Mouse (Mus musculus) Patski (cell line): ENCODE results near the gene Ndst2. TPM values are rescaled to one million over a fixed set of nuclear protein-coding genes. Genes with fewer than 3 reads are reported as not detected.

ENCODE experiments used
- ATAC-seq: fragments of 100-300 bp; one replicate; pipeline ENCODE4 v1.8.0; 2021
- CTCF ChIA-PET: fragments of 350-600 bp; sonication (Branson Sonifier 250); formaldehyde crosslinking; loops from one replicate; lab custom pipeline; 2022; ENCODE audit warnings: inconsistent platforms; lab: Charles Lee
- POLR2A ChIA-PET: fragments of 350-600 bp; sonication (Branson Sonifier 250); formaldehyde crosslinking; loops from one replicate; lab custom pipeline; 2022; ENCODE audit warnings: antibody characterized with exemption, inconsistent platforms; lab: Charles Lee
- DNase-seq: peaks from one replicate; pipeline ENCODE4 v3.0.0-alpha.2; 2011; ENCODE audit warnings: low read depth, low spot score
- H3K27me3 ChIP-seq: fragments of 371-371 bp; one replicate; pipeline ENCODE4 v1.5.1; 2021
- CTCF ChIP-seq: fragments of 100-300 bp; IDR thresholded peaks from one replicate; pipeline ENCODE4 v1.5.1; 2021
- in situ Hi-C: fragments of 300-500 bp; cut with MboI; formaldehyde crosslinking; loops from 3 replicates; pipeline ENCODE4 v1.11.1; 2018; ENCODE audit warnings: low pct_unique_long_range_greater_than_20kb, mixed read lengths
- polyA plus RNA-seq: library from polyadenylated mRNA; unstranded; gene quantifications from one replicate; pipeline ENCODE4 v1.2.3, GENCODE M21; 2021

The Ndst2 gene
- polyA plus RNA-seq, 1 experiment from 2014 or later = 44.6 TPM

GRCm38 (mm10) chr14:20702741-20703381, 31.5 kb downstream of the Ndst2 start, which contains the start of gene Chchd1:
Gene Chchd1, plus strand, starts transcription at chr14:20703006.
- ChIA-PET CTCF (no interaction called here), POLR2A (interaction anchor here (1.7 kb wide), 1 partner anchor 10 kb away, joined by 5 read pairs; no protein-coding TSS in a partner anchor)
- TF ChIP-seq CTCF = no peak
- DNase-seq (no peak), ATAC-seq (peak; percentile 42)
- in situ Hi-C loops = no loop called here
- H3K27me3 ChIP-seq = no peaks in the 10 kb centered on the region

GRCm38 (mm10) chr14:20702096-20702740, 32.1 kb downstream of the Ndst2 start:
- no peaks in the 10 kb centered on the region for H3K27me3 ChIP-seq
- no peak for TF ChIP-seq CTCF
- DNase-seq = no peak
- POLR2A ChIA-PET = interaction anchor here (1.7 kb wide), 1 partner anchor 9 kb away, joined by 5 read pairs; no protein-coding TSS in a partner anchor
- in situ Hi-C loops = no loop called here
- no peak for ATAC-seq
- CTCF ChIA-PET = no interaction called here

- CTCF ChIA-PET = no interaction called here
- in situ Hi-C loops = no loop called here
- no peak for DNase-seq
- ATAC-seq = no peak
- no peak for TF ChIP-seq CTCF
- POLR2A ChIA-PET = no interaction called here
- H3K27me3 ChIP-seq = no peaks in the 10 kb centered on the region
Measured at GRCm38 (mm10) chr14:20701554-20701953, 32.8 kb downstream of the Ndst2 start.

GRCm38 (mm10) chr14:20700362-20700761, 34.0 kb downstream of the Ndst2 start:
- CTCF ChIA-PET = interaction anchor here (1.1 kb wide), 1 partner anchor 37 kb away, joined by 3 read pairs; no protein-coding TSS in a partner anchor
- H3K27me3 ChIP-seq = no peaks in the 10 kb centered on the region
- ATAC-seq = no peak
- POLR2A ChIA-PET = interaction anchor here (1.4 kb wide), 1 partner anchor 30 kb away, joined by 3 read pairs; no protein-coding TSS in a partner anchor
- no peak for DNase-seq
- no peak for TF ChIP-seq CTCF
- in situ Hi-C loops = no loop called here

- TF ChIP-seq CTCF = no peak
- ATAC-seq = no peak
- POLR2A ChIA-PET = interaction anchor here (0.9 kb wide), 1 partner anchor 101 kb away, joined by 4 read pairs; no protein-coding TSS in a partner anchor
- H3K27me3 ChIP-seq = no peaks in the 10 kb centered on the region
- in situ Hi-C loops = loop anchor here (5.0 kb wide), 1 partner anchor 99 kb away; no protein-coding TSS in a partner anchor
- no peak for DNase-seq
- CTCF ChIA-PET = interaction anchor here (0.9 to 1.3 kb wide), 5 partner anchors 9 to 104 kb away, joined by 3 to 5 read pairs (median 4); partner anchors contain the start of gene Zswim8
Measured at GRCm38 (mm10) chr14:20698515-20698914, 35.8 kb downstream of the Ndst2 start.

- no peak for TF ChIP-seq CTCF
- peak; percentile 20 for ATAC-seq
- POLR2A ChIA-PET = interaction anchor here (0.9 kb wide), 1 partner anchor 11 kb away, joined by 4 read pairs; the partner anchor contains the start of gene Zswim8
- no peaks in the 10 kb centered on the region for H3K27me3 ChIP-seq
- in situ Hi-C loops = loop anchor here (5.0 kb wide), 1 partner anchor 100 kb away; no protein-coding TSS in a partner anchor
- CTCF ChIA-PET = interaction anchor here (0.7 kb wide), 1 partner anchor 9 kb away, joined by 3 read pairs; no protein-coding TSS in a partner anchor
- DNase-seq = no peak
Measured at GRCm38 (mm10) chr14:20696986-20697385, 37.4 kb downstream of the Ndst2 start.

GRCm38 (mm10) chr14:20695761-20696520, 38.4 kb downstream of the Ndst2 start:
- ATAC-seq (no peak), DNase-seq (no peak)
- ChIA-PET CTCF (no interaction called here), POLR2A (interaction anchor here (0.9 kb wide), 1 partner anchor 12 kb away, joined by 4 read pairs; the partner anchor contains the start of gene Zswim8)
- H3K27me3 ChIP-seq = no peaks in the 10 kb centered on the region
- in situ Hi-C loops = loop anchor here (5.0 kb wide), 1 partner anchor 101 kb away; no protein-coding TSS in a partner anchor
- TF ChIP-seq CTCF = no peak

GRCm38 (mm10) chr14:20694884-20695760, 39.2 kb downstream of the Ndst2 start, which contains the start of gene Fut11:
Gene Fut11, plus strand, starts transcription at chr14:20694968.
- ChIA-PET POLR2A (interaction anchor here (0.9 to 1.9 kb wide), 2 partner anchors 10 to 12 kb away, joined by 3 to 5 read pairs; no protein-coding TSS in a partner anchor), CTCF (no interaction called here)
- in situ Hi-C loops = loop anchor here (5.0 kb wide), 1 partner anchor 102 kb away; no protein-coding TSS in a partner anchor
- no peak for TF ChIP-seq CTCF
- no peaks in the 10 kb centered on the region for H3K27me3 ChIP-seq
- ATAC-seq (peak; percentile 78), DNase-seq (no peak)
